Mouse (Mus musculus) liver, adult 2 months (tissue): ENCODE measurements at regions not wholly inside any gene's neighbourhood (a gene's known extent, or its start where the extent isn't known, plus 50 kb on each side); places are given as distances from the start of the nearest gene placed in this dataset.

Experiments used
- CTCF ChIP-seq: fragments of 200-500 bp; IDR thresholded peaks from 2 replicates; pipeline ENCODE4 v1.5.1; 2011; ENCODE audit warnings: low read depth, low read length, control low read depth
- POLR2A ChIP-seq: fragments of 200-500 bp; IDR thresholded peaks from 2 replicates; pipeline ENCODE4 v1.6.1; 2011; ENCODE audit warnings: low read length, control low read depth; ENCODE audit not compliant: insufficient read depth; ENCODE audit errors: extremely low read depth

DNA sequence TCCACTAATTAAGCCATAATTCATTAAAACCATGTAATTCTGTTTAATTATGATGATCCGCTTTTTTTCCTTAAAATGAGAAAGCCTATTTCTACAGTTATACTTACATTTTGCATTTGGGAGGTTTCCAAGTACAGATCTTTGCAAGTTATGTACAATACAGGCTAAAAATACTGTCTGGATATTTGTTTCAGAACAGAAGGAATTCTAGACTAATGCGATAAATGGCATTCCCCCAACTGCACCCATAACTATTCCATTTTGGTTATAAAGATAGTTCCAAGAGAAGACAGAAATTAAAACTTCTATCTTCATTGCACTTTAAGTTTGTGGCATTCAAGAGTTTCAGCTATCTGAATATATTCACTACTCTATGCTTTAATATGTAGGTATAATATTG is 137.0 kb upstream of the Ctnnd2 start:
- TF ChIP-seq CTCF (no peak), POLR2A (no peak)
